Mouse (Mus musculus): ENCODE measurements around the gene Atp5j2.
"Not testable (repeated sequence)": the region's sequence is repeated elsewhere in the genome, so short reads cannot be mapped to it uniquely, and the experiment has no call there.

The Atp5j2 gene

GRCm38 (mm10) chr5:145191962-145192361 is at the start of gene Atp5j2:
TSS of gene Atp5j2 (minus strand) at chr5:145192062.
- Histone ChIP-seq H3K27me3 (ENCODE audit: control insufficient read depth, insufficient read depth, low read length, poor library complexity, severe bottlenecking) (no peaks in the 10 kb centered on the region), H3K36me3 (ENCODE audit: control insufficient read depth, insufficient read depth, low read length, poor library complexity, severe bottlenecking) (peaks cover 4% of the 10 kb centered on the region)
- no peak for DNase-seq (ENCODE audit: low read depth, low spot score)

GRCm38 (mm10) chr5:145234636-145235035 is 42.8 kb upstream of the Atp5j2 start:
- peak; percentile 70 for DNase-seq (ENCODE audit: low read depth, low spot score)
- peaks cover 10% of the 10 kb centered on the region for H3K36me3 ChIP-seq (ENCODE audit: control insufficient read depth, insufficient read depth, low read length, poor library complexity, severe bottlenecking)
- H3K27me3 ChIP-seq (ENCODE audit: control insufficient read depth, insufficient read depth, low read length, poor library complexity, severe bottlenecking) = no peaks in the 10 kb centered on the region

GRCm38 (mm10) chr5:145231893-145232411 is 40.1 kb upstream of the Atp5j2 start:
- no peaks in the 10 kb centered on the region for H3K27me3 ChIP-seq (ENCODE audit: control insufficient read depth, insufficient read depth, low read length, poor library complexity, severe bottlenecking)
- DNase-seq (ENCODE audit: low read depth, low spot score) = no peak
- peaks cover 6% of the 10 kb centered on the region for H3K36me3 ChIP-seq (ENCODE audit: control insufficient read depth, insufficient read depth, low read length, poor library complexity, severe bottlenecking)

GRCm38 (mm10) chr5:145231367-145231871 is 39.6 kb upstream of the Atp5j2 start, which contains the start of gene Zfp655:
TSS of gene Zfp655 (plus strand) at chr5:145231715.
- Histone ChIP-seq H3K36me3 (ENCODE audit: control insufficient read depth, insufficient read depth, low read length, poor library complexity, severe bottlenecking) (peaks cover 5% of the 10 kb centered on the region; the same call in 1 of the 2 replicates), H3K27me3 (ENCODE audit: control insufficient read depth, insufficient read depth, low read length, poor library complexity, severe bottlenecking) (no peaks in the 10 kb centered on the region)
- DNase-seq (ENCODE audit: low read depth, low spot score) = peak; percentile 98

- H3K27me3 ChIP-seq (ENCODE audit: control insufficient read depth, insufficient read depth, low read length, poor library complexity, severe bottlenecking) = no peaks in the 10 kb centered on the region
- DNase-seq (ENCODE audit: low read depth, low spot score) = no peak
- H3K36me3 ChIP-seq (ENCODE audit: control insufficient read depth, insufficient read depth, low read length, poor library complexity, severe bottlenecking) = 0 out of 2 replicates have a peak, but pooled peaks cover 3% of the 10 kb centered on the region
Measured at GRCm38 (mm10) chr5:145230641-145231040, 38.8 kb upstream of the Atp5j2 start.

- not testable (repeated sequence) for H3K27me3 ChIP-seq (ENCODE audit: control insufficient read depth, insufficient read depth, low read length, poor library complexity, severe bottlenecking); H3K36me3 ChIP-seq (ENCODE audit: control insufficient read depth, insufficient read depth, low read length, poor library complexity, severe bottlenecking); DNase-seq (ENCODE audit: low read depth, low spot score)
Measured at GRCm38 (mm10) chr5:145229283-145229682, 37.4 kb upstream of the Atp5j2 start.

- DNase-seq (ENCODE audit: low read depth, low spot score) = no peak
- H3K27me3 ChIP-seq (ENCODE audit: control insufficient read depth, insufficient read depth, low read length, poor library complexity, severe bottlenecking) = no peaks in the 10 kb centered on the region
- no peaks in the 10 kb centered on the region for H3K36me3 ChIP-seq (ENCODE audit: control insufficient read depth, insufficient read depth, low read length, poor library complexity, severe bottlenecking)
Measured at GRCm38 (mm10) chr5:145226453-145226852, 34.6 kb upstream of the Atp5j2 start.

GRCm38 (mm10) chr5:145223395-145223794 is 31.5 kb upstream of the Atp5j2 start:
- Histone ChIP-seq H3K36me3 (ENCODE audit: control insufficient read depth, insufficient read depth, low read length, poor library complexity, severe bottlenecking) (peaks cover 7% of the 10 kb centered on the region), H3K27me3 (ENCODE audit: control insufficient read depth, insufficient read depth, low read length, poor library complexity, severe bottlenecking) (no peaks in the 10 kb centered on the region)
- no peak for DNase-seq (ENCODE audit: low read depth, low spot score)

- DNase-seq (ENCODE audit: low read depth, low spot score) = no peak
- Histone ChIP-seq H3K27me3 (ENCODE audit: control insufficient read depth, insufficient read depth, low read length, poor library complexity, severe bottlenecking) (no peaks in the 10 kb centered on the region), H3K36me3 (ENCODE audit: control insufficient read depth, insufficient read depth, low read length, poor library complexity, severe bottlenecking) (peaks cover 7% of the 10 kb centered on the region)
Measured at GRCm38 (mm10) chr5:145222840-145223239, 31.0 kb upstream of the Atp5j2 start.

- Histone ChIP-seq H3K27me3 (ENCODE audit: control insufficient read depth, insufficient read depth, low read length, poor library complexity, severe bottlenecking) (no peaks in the 10 kb centered on the region), H3K36me3 (ENCODE audit: control insufficient read depth, insufficient read depth, low read length, poor library complexity, severe bottlenecking) (peaks cover 7% of the 10 kb centered on the region)
- DNase-seq (ENCODE audit: low read depth, low spot score) = no peak
Measured at GRCm38 (mm10) chr5:145219981-145220380, 28.1 kb upstream of the Atp5j2 start.

- DNase-seq (ENCODE audit: low read depth, low spot score) = no peak
- H3K27me3 ChIP-seq (ENCODE audit: control insufficient read depth, insufficient read depth, low read length, poor library complexity, severe bottlenecking) = no peaks in the 10 kb centered on the region
- H3K36me3 ChIP-seq (ENCODE audit: control insufficient read depth, insufficient read depth, low read length, poor library complexity, severe bottlenecking) = peaks cover 7% of the 10 kb centered on the region
Measured at GRCm38 (mm10) chr5:145218671-145219070, 26.8 kb upstream of the Atp5j2 start.

- no peak for DNase-seq (ENCODE audit: low read depth, low spot score)
- H3K36me3 ChIP-seq (ENCODE audit: control insufficient read depth, insufficient read depth, low read length, poor library complexity, severe bottlenecking) = peaks cover 7% of the 10 kb centered on the region
- H3K27me3 ChIP-seq (ENCODE audit: control insufficient read depth, insufficient read depth, low read length, poor library complexity, severe bottlenecking) = no peaks in the 10 kb centered on the region
Measured at GRCm38 (mm10) chr5:145218206-145218605, 26.3 kb upstream of the Atp5j2 start.

GRCm38 (mm10) chr5:145217746-145218145 is 25.9 kb upstream of the Atp5j2 start:
- peaks cover 7% of the 10 kb centered on the region for H3K36me3 ChIP-seq (ENCODE audit: control insufficient read depth, insufficient read depth, low read length, poor library complexity, severe bottlenecking)
- no peaks in the 10 kb centered on the region for H3K27me3 ChIP-seq (ENCODE audit: control insufficient read depth, insufficient read depth, low read length, poor library complexity, severe bottlenecking)
- DNase-seq (ENCODE audit: low read depth, low spot score) = no peak

- DNase-seq (ENCODE audit: low read depth, low spot score) = no peak
- Histone ChIP-seq H3K27me3 (ENCODE audit: control insufficient read depth, insufficient read depth, low read length, poor library complexity, severe bottlenecking) (no peaks in the 10 kb centered on the region), H3K36me3 (ENCODE audit: control insufficient read depth, insufficient read depth, low read length, poor library complexity, severe bottlenecking) (no peaks in the 10 kb centered on the region)
Measured at GRCm38 (mm10) chr5:145214679-145215078, 22.8 kb upstream of the Atp5j2 start.

GRCm38 (mm10) chr5:145213505-145213904 is 21.6 kb upstream of the Atp5j2 start:
- H3K36me3 ChIP-seq (ENCODE audit: control insufficient read depth, insufficient read depth, low read length, poor library complexity, severe bottlenecking) = no peaks in the 10 kb centered on the region
- no peak for DNase-seq (ENCODE audit: low read depth, low spot score)
- no peaks in the 10 kb centered on the region for H3K27me3 ChIP-seq (ENCODE audit: control insufficient read depth, insufficient read depth, low read length, poor library complexity, severe bottlenecking)

- H3K27me3 ChIP-seq (ENCODE audit: control insufficient read depth, insufficient read depth, low read length, poor library complexity, severe bottlenecking) = no peaks in the 10 kb centered on the region
- no peak for DNase-seq (ENCODE audit: low read depth, low spot score)
- no peaks in the 10 kb centered on the region for H3K36me3 ChIP-seq (ENCODE audit: control insufficient read depth, insufficient read depth, low read length, poor library complexity, severe bottlenecking)
Measured at GRCm38 (mm10) chr5:145212216-145212615, 20.4 kb upstream of the Atp5j2 start.
